Mouse (Mus musculus): ENCODE results near the gene Loxl3.

GRCm38 (mm10) chr6:83027293-83027692 is 6.7 kb upstream of the Loxl3 start:
- TF ChIP-seq CTCF (IDR thresholded peaks at IDR 0.05; ENCODE audit: borderline replicate concordance, extremely low read depth, insufficient read depth, insufficient read length) (no peak), POLR2A (IDR thresholded peaks at IDR 0.05; ENCODE audit: borderline replicate concordance, extremely low read depth, insufficient read depth, insufficient read length, poor library complexity, severe bottlenecking) (no peak)
